Mouse (Mus musculus) kidney, adult 2 months (tissue): ENCODE data around the gene Zfp825.
"Not testable (repeated sequence)": the region's sequence is repeated elsewhere in the genome, so short reads cannot be mapped to it uniquely, and the experiment has no call there.

Experiments
- CTCF ChIP-seq: fragments of 200-500 bp; conservative IDR thresholded peaks from 2 replicates; pipeline ENCODE4 v1.5.1; 2011; ENCODE audit warnings: low read depth, mild to moderate bottlenecking, control low read depth, low read length, moderate library complexity, mixed read lengths; ENCODE audit not compliant: insufficient read depth, insufficient read length
- POLR2A ChIP-seq: fragments of 200-500 bp; IDR thresholded peaks from one replicate; pipeline ENCODE4 v1.6.1; 2011; ENCODE audit warnings: low read depth, low read length, control low read depth

DNA sequence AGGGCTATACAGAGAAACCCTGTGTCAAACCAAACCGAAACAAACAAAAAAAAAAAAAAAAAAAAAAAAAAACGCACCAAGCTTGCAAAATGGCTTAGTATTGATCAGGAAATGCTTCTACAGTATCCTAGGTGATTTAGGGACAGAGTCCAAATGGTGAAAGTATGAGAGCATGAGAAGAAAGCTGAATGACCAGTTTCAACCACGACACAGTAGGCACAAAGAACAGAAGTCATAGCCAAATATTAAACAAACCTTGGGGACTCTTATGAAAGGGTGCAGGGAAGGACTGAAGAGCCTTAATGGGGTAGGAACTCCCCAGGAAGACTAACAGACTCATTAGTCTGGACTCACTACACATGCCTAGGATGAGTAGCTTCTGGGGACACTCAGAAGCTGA, 9.5 kb downstream of the Zfp825 start:
- TF ChIP-seq CTCF, POLR2A: not testable (repeated sequence)
